Comparison of ENCODE assay signal across 16 mouse cellular contexts in genomic region chr8:84008362-84008761, GRCm38 (mm10). TPM values are rescaled to one million over a fixed set of nuclear protein-coding genes. Genes with fewer than 3 reads are reported as not detected.
DNase-seq lines count a peak whose midpoint lies in the region; ATAC-seq and TF ChIP-seq lines count a peak whose summit lies in the region.
"Had no signal": no experiment of that assay in that cellular context is flagged by ENCODE, and none has a peak within 500 bp of the region (broad histone marks: within the 10 kb centered on the region; RNA-seq: fewer than 3 reads in every experiment).

No protein-coding gene starts in this region.

- peaks cover 20% of the 10 kb centered on the region for H3K4me1 ChIP-seq in hindbrain, postnatal 0 days (ENCODE audit: insufficient read depth, low read length)
- peaks cover 33% of the 10 kb centered on the region for H3K4me1 ChIP-seq in hindbrain, embryonic 12.5 days
- H3K4me1 ChIP-seq in lung, postnatal 0 days (ENCODE audit: insufficient read depth, low read depth, low read length): peaks cover 19% of the 10 kb centered on the region
- peaks cover 16% of the 10 kb centered on the region for H3K4me1 ChIP-seq in stomach, postnatal 0 days (replicated peaks; ENCODE audit: control insufficient read depth, insufficient read depth)

- no peak for ATAC-seq in hindbrain, postnatal 0 days
- ATAC-seq in hindbrain, embryonic 12.5 days (ENCODE audit: low FRiP score): no peak
- no peak for ATAC-seq in lung, postnatal 0 days
- ATAC-seq in stomach, postnatal 0 days (ENCODE audit: low FRiP score, low TSS enrichment): no peak
- ATAC-seq: hindbrain, embryonic 16.5 days had no signal

- no peak overlapping the region for H3K4me2 ChIP-seq in hindbrain, postnatal 0 days (ENCODE audit: low read depth, low read length)
- no peak overlapping the region for H3K4me2 ChIP-seq in hindbrain, embryonic 12.5 days (replicated peaks)
- no peak overlapping the region for H3K4me2 ChIP-seq in lung, postnatal 0 days (replicated peaks; ENCODE audit: low read depth, low read length)
- no peak overlapping the region for H3K4me2 ChIP-seq in stomach, postnatal 0 days (replicated peaks; ENCODE audit: low read depth)
- H3K4me2 ChIP-seq: heart, embryonic 11.5 days; midbrain, embryonic 11.5 days; neural tube, embryonic 12.5 days had no signal

- no peak overlapping the region for H3K27ac ChIP-seq in hindbrain, postnatal 0 days
- no peak overlapping the region for H3K27ac ChIP-seq in hindbrain, embryonic 12.5 days
- H3K27ac ChIP-seq in lung, postnatal 0 days (ENCODE audit: low read length): no peak overlapping the region
- H3K27ac ChIP-seq in stomach, postnatal 0 days (replicated peaks): no peak overlapping the region
- H3K27ac ChIP-seq: forebrain, embryonic 10.5 days; neural tube, embryonic 12.5 days had no signal

- peak; percentile 47 for TF ChIP-seq CTCF in hindbrain, postnatal 0 days (IDR thresholded peaks at IDR 0.05; ENCODE audit: low read depth)
- TF ChIP-seq CTCF in lung, postnatal 0 days (IDR thresholded peaks at IDR 0.05): peak; percentile 71
- TF ChIP-seq CTCF in stomach, postnatal 0 days (IDR thresholded peaks at IDR 0.05; ENCODE audit: low read depth): peak; percentile 61

- no peak for DNase-seq in hindbrain, postnatal 0 days (ENCODE audit: low spot score)
- peak; percentile 29 for DNase-seq in lung, postnatal 0 days (ENCODE audit: low spot score)
- DNase-seq in lung, adult 18-20 months: no peak
- peak; percentile 70 for DNase-seq in WW6 (ENCODE audit: low read depth, low spot score)
- DNase-seq in stomach, postnatal 0 days (ENCODE audit: low spot score): peak; percentile 34
- no peak for DNase-seq in adrenal gland, postnatal 4 days (ENCODE audit: low spot score in 2 of 2)
- DNase-seq: thymus, postnatal 36 days had no signal

- no peak overlapping the region for H3K4me3 ChIP-seq in hindbrain, postnatal 0 days (ENCODE audit: low read length)
- H3K4me3 ChIP-seq in hindbrain, embryonic 12.5 days: no peak overlapping the region
- H3K4me3 ChIP-seq in lung, postnatal 0 days (ENCODE audit: low read depth, low read length): no peak overlapping the region
- no peak overlapping the region for H3K4me3 ChIP-seq in stomach, postnatal 0 days (ENCODE audit: low read depth, low read length)
- H3K4me3 ChIP-seq: forebrain, embryonic 10.5 days; neural tube, embryonic 12.5 days had no signal

- H3K36me3 ChIP-seq in hindbrain, postnatal 0 days (ENCODE audit: insufficient read depth, low read length): no peaks in the 10 kb centered on the region
- H3K36me3 ChIP-seq in hindbrain, embryonic 12.5 days: no peaks in the 10 kb centered on the region
- H3K36me3 ChIP-seq in lung, postnatal 0 days (ENCODE audit: insufficient read depth, low read length): no peaks in the 10 kb centered on the region
- H3K36me3 ChIP-seq in stomach, postnatal 0 days (ENCODE audit: control insufficient read depth, insufficient read depth, low read length): no peaks in the 10 kb centered on the region
- H3K36me3 ChIP-seq: forebrain, embryonic 10.5 days; neural tube, embryonic 12.5 days had no signal

- WGBS in hindbrain, postnatal 0 days: 31% methylated on average over 7 of the region's 7 CpGs
- 23% methylated on average over 7 of the region's 7 CpGs for WGBS in hindbrain, embryonic 12.5 days
- WGBS in lung, postnatal 0 days: 37% methylated on average over 7 of the region's 7 CpGs
- WGBS in stomach, postnatal 0 days: 40% methylated on average over 7 of the region's 7 CpGs

- peaks cover 23% of the 10 kb centered on the region for H3K27me3 ChIP-seq in hindbrain, postnatal 0 days (ENCODE audit: insufficient read depth, low read length)
- H3K27me3 ChIP-seq in hindbrain, embryonic 12.5 days: peaks cover 41% of the 10 kb centered on the region
- peaks cover 25% of the 10 kb centered on the region for H3K27me3 ChIP-seq in lung, postnatal 0 days (replicated peaks; ENCODE audit: insufficient read depth, low read length)
- peaks cover 15% of the 10 kb centered on the region; the same call in 1 of the 2 replicates for H3K27me3 ChIP-seq in stomach, postnatal 0 days (ENCODE audit: control insufficient read depth, insufficient read depth, low read length)

- no peak overlapping the region for H3K9ac ChIP-seq in hindbrain, postnatal 0 days (replicated peaks; ENCODE audit: low read length)
- no peak overlapping the region for H3K9ac ChIP-seq in hindbrain, embryonic 12.5 days
- H3K9ac ChIP-seq in lung, postnatal 0 days (replicated peaks; ENCODE audit: low read depth): no peak overlapping the region
- H3K9ac ChIP-seq in stomach, postnatal 0 days (ENCODE audit: low read length): no peak overlapping the region
- H3K9ac ChIP-seq: neural tube, embryonic 12.5 days had no signal

- no peak for TF ChIP-seq EP300 in lung, postnatal 0 days (IDR thresholded peaks at IDR 0.05)
- no peak for TF ChIP-seq EP300 in stomach, postnatal 0 days (optimal IDR thresholded peaks at IDR 0.05)

- H3K9me3 ChIP-seq in hindbrain, postnatal 0 days (ENCODE audit: low read length): no peaks in the 10 kb centered on the region
- H3K9me3 ChIP-seq in hindbrain, embryonic 12.5 days (replicated peaks): no peaks in the 10 kb centered on the region
- no peaks in the 10 kb centered on the region for H3K9me3 ChIP-seq in lung, postnatal 0 days (ENCODE audit: low read length)
- H3K9me3 ChIP-seq in stomach, postnatal 0 days (ENCODE audit: control insufficient read depth, low read length): no peaks in the 10 kb centered on the region
- H3K9me3 ChIP-seq: forebrain, embryonic 10.5 days; neural tube, embryonic 12.5 days had no signal

RNA-seq across cellular contexts. Expression of gene 2210011C24Rik, which starts 3.6 kb away (rescaled TPM):
- 0.25 and 4.2 TPM in 2 replicates for total RNA-seq in hindbrain, postnatal 0 days (2014; rRNA removed)
- 1.2 and 1.9 TPM in 2 replicates for polyA plus RNA-seq in hindbrain, postnatal 0 days (2015; fragmentation: Nextera tagmentation; extraction: Ambion mirVana)
- not detected in 2 replicates for polyA plus RNA-seq in hindbrain, embryonic 12.5 days (2016; fragmentation: Nextera tagmentation; extraction: Ambion mirVana)
- polyA plus RNA-seq in lung, postnatal 0 days (2015; fragmentation: Nextera tagmentation; extraction: Ambion mirVana): 51.0 and 70.4 TPM in 2 replicates
- polyA plus RNA-seq in stomach, postnatal 0 days (2015; fragmentation: Nextera tagmentation; extraction: Ambion mirVana): 5.8 and 6.1 TPM in 2 replicates
- total RNA-seq in adrenal gland, postnatal 4 days (2021): 1 to 10 TPM in 1 of 2 experiments, under 1 TPM in 1; 0.31 to 1.5 TPM
- total RNA-seq: CH12.LX; common myeloid progenitor, adult 5-6 weeks had no signal
- polyA plus RNA-seq: midbrain, embryonic 11.5 days; neural tube, embryonic 12.5 days had no signal

RNA-seq across cellular contexts. Expression of gene 1700067K01Rik, which starts 7.1 kb away (rescaled TPM):
- not detected in 2 replicates for total RNA-seq in hindbrain, postnatal 0 days (2014; rRNA removed)
- polyA plus RNA-seq in hindbrain, postnatal 0 days (2015; fragmentation: Nextera tagmentation; extraction: Ambion mirVana): 0.49 and 0.51 TPM in 2 replicates
- 0.89 and 1.5 TPM in 2 replicates for polyA plus RNA-seq in hindbrain, embryonic 12.5 days (2016; fragmentation: Nextera tagmentation; extraction: Ambion mirVana)
- 0.63 and 1.0 TPM in 2 replicates for polyA plus RNA-seq in lung, postnatal 0 days (2015; fragmentation: Nextera tagmentation; extraction: Ambion mirVana)
- 0.36 and 0.38 TPM in 2 replicates for polyA plus RNA-seq in stomach, postnatal 0 days (2015; fragmentation: Nextera tagmentation; extraction: Ambion mirVana)
- total RNA-seq in adrenal gland, postnatal 4 days (2021): under 1 TPM; 0.62 to 0.76 TPM
- total RNA-seq: common myeloid progenitor, adult 5-6 weeks; gastrocnemius, adult 18-20 months had no signal

RNA-seq across cellular contexts. Expression of gene Samd1, which starts 10.9 kb away (rescaled TPM):
- 58.6 and 96.8 TPM in 2 replicates for total RNA-seq in hindbrain, postnatal 0 days (2014; rRNA removed)
- 5.7 and 5.9 TPM in 2 replicates for polyA plus RNA-seq in hindbrain, postnatal 0 days (2015; fragmentation: Nextera tagmentation; extraction: Ambion mirVana)
- 8.5 and 9.8 TPM in 2 replicates for polyA plus RNA-seq in hindbrain, embryonic 12.5 days (2016; fragmentation: Nextera tagmentation; extraction: Ambion mirVana)
- polyA plus RNA-seq in lung, postnatal 0 days (2015; fragmentation: Nextera tagmentation; extraction: Ambion mirVana): 5.3 and 5.6 TPM in 2 replicates
- 4.2 and 4.5 TPM in 2 replicates for polyA plus RNA-seq in stomach, postnatal 0 days (2015; fragmentation: Nextera tagmentation; extraction: Ambion mirVana)
- 10 to 100 TPM; 57.6 to 63.1 TPM for total RNA-seq in adrenal gland, postnatal 4 days (2021)

RNA-seq across cellular contexts. Expression of gene Palm3, which starts 12.9 kb away (rescaled TPM):
- 4.5 and 9.6 TPM in 2 replicates for total RNA-seq in hindbrain, postnatal 0 days (2014; rRNA removed)
- polyA plus RNA-seq in hindbrain, postnatal 0 days (2015; fragmentation: Nextera tagmentation; extraction: Ambion mirVana): 8.2 and 8.8 TPM in 2 replicates
- 8.6 and 10.9 TPM in 2 replicates for polyA plus RNA-seq in hindbrain, embryonic 12.5 days (2016; fragmentation: Nextera tagmentation; extraction: Ambion mirVana)
- 1.1 and 1.6 TPM in 2 replicates for polyA plus RNA-seq in lung, postnatal 0 days (2015; fragmentation: Nextera tagmentation; extraction: Ambion mirVana)
- polyA plus RNA-seq in stomach, postnatal 0 days (2015; fragmentation: Nextera tagmentation; extraction: Ambion mirVana): 0.96 and 1.3 TPM in 2 replicates
- 1 to 10 TPM; 1.1 to 6.0 TPM for total RNA-seq in adrenal gland, postnatal 4 days (2021)
- total RNA-seq: common myeloid progenitor, adult 5-6 weeks had no signal

RNA-seq across cellular contexts. Expression of gene Il27ra, which starts 34.0 kb away (rescaled TPM):
- total RNA-seq in hindbrain, postnatal 0 days (2014; rRNA removed): 0.29 and 0.47 TPM in 2 replicates
- 0.29 and 0.62 TPM in 2 replicates for polyA plus RNA-seq in hindbrain, postnatal 0 days (2015; fragmentation: Nextera tagmentation; extraction: Ambion mirVana)
- polyA plus RNA-seq in hindbrain, embryonic 12.5 days (2016; fragmentation: Nextera tagmentation; extraction: Ambion mirVana): 0.14 and 0.33 TPM in 2 replicates
- 0.56 and 0.93 TPM in 2 replicates for polyA plus RNA-seq in lung, postnatal 0 days (2015; fragmentation: Nextera tagmentation; extraction: Ambion mirVana)
- 0.40 and 0.44 TPM in 2 replicates for polyA plus RNA-seq in stomach, postnatal 0 days (2015; fragmentation: Nextera tagmentation; extraction: Ambion mirVana)
- 1 to 10 TPM; 2.6 to 3.8 TPM for total RNA-seq in adrenal gland, postnatal 4 days (2021)

Comparison
In these comparisons a context has a peak if more than half of its experiments do, and no peak if none do; other contexts are left out.
1. DNase-seq: peak in lung, postnatal 0 days (single experiment), WW6 (single experiment) and stomach, postnatal 0 days (single experiment); none in hindbrain, postnatal 0 days (single experiment), lung, adult 18-20 months (0 of 2) and adrenal gland, postnatal 4 days (0 of 2).
2. Peak in every context shown above with its lines, with median percentiles within 50 percentile points of each other: CTCF ChIP-seq.